Mouse (Mus musculus): ENCODE measurements around the gene Uchl3. TPM values are rescaled to one million over a fixed set of nuclear protein-coding genes. Genes with fewer than 3 reads are reported as not detected.

Gene Uchl3
- polyA plus RNA-seq, 1 experiment from 2014 or later: 143 TPM

DNA sequence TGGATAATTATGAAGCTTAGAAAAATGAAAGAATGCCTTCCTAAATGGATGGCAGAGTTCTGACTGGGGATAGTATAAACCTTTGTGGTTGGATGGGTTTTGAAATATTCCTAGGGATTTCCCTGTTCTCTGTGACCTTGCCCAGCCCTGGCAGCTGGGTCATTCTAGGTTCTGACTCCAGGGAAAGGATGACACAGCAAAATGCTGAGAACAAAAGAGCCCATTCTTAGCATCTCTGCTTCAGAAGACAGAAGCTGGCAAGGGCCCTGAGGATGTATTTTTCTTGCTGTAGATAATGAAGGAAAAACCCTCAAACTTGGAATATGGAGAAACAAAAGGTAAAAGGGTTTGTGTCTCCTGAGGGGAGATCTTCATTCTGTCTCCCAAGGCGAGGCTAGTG, 40.6 kb upstream of the Uchl3 start:
- Histone ChIP-seq H3K27ac (ENCODE audit: low read depth, low read length) (no peak overlapping the region), H3K9me3 (ENCODE audit: control insufficient read depth) (no peaks in the 10 kb centered on the region), H3K9ac (ENCODE audit: low read depth, low read length) (no peak overlapping the region), H3K27me3 (replicated peaks; ENCODE audit: control insufficient read depth, insufficient read depth, low read length) (no peaks in the 10 kb centered on the region), H3K4me3 (ENCODE audit: low read depth, low read length) (no peak overlapping the region), H3K4me1 (replicated peaks; ENCODE audit: control insufficient read depth, insufficient read depth, low read length) (no peaks in the 10 kb centered on the region), H3K4me2 (replicated peaks; ENCODE audit: low read depth) (no peak overlapping the region), H3K36me3 (ENCODE audit: control insufficient read depth, insufficient read depth) (no peaks in the 10 kb centered on the region)
- no peak for ATAC-seq
- 81% methylated on average over 1 of the region's 1 CpGs for WGBS
- no peak for TF ChIP-seq CTCF (IDR thresholded peaks at IDR 0.05; ENCODE audit: low read depth)

GRCm38 (mm10) chr14:101616178-101616577, 37.6 kb upstream of the Uchl3 start:
- no peaks in the 10 kb centered on the region for H3K4me1 ChIP-seq (replicated peaks; ENCODE audit: control insufficient read depth, insufficient read depth, low read length)
- ATAC-seq: no peak
- H3K9ac ChIP-seq (ENCODE audit: low read depth, low read length): no peak overlapping the region
- H3K9me3 ChIP-seq (ENCODE audit: control insufficient read depth): no peaks in the 10 kb centered on the region
- no peaks in the 10 kb centered on the region for H3K27me3 ChIP-seq (replicated peaks; ENCODE audit: control insufficient read depth, insufficient read depth, low read length)
- no peak overlapping the region for H3K27ac ChIP-seq (ENCODE audit: low read depth, low read length)
- no peak for TF ChIP-seq CTCF (IDR thresholded peaks at IDR 0.05; ENCODE audit: low read depth)
- H3K4me2 ChIP-seq (replicated peaks; ENCODE audit: low read depth): no peak overlapping the region
- no peaks in the 10 kb centered on the region for H3K36me3 ChIP-seq (ENCODE audit: control insufficient read depth, insufficient read depth)
- no peak overlapping the region for H3K4me3 ChIP-seq (ENCODE audit: low read depth, low read length)
- 66% methylated on average over 9 of the region's 9 CpGs for WGBS

DNA sequence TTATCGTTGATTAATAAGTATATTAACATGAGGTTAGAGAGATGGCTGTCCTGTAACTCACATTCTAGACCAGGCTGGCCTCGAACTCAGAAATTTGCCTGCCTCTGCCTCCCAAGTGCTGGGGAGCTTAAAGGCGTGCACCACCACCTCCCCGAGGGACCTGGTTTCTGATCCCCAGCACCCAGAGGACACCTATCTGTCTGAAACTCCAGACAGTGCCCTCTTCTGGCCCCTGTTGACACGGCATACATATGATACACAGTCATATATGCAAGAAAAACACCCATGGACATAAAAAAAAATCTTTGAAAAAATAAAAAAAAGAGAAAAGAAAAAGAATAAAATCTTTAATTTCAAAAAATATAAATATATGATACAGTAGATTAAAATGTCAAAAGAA, 36.1 kb upstream of the Uchl3 start:
- WGBS: 88% methylated on average over 5 of the region's 5 CpGs

DNA sequence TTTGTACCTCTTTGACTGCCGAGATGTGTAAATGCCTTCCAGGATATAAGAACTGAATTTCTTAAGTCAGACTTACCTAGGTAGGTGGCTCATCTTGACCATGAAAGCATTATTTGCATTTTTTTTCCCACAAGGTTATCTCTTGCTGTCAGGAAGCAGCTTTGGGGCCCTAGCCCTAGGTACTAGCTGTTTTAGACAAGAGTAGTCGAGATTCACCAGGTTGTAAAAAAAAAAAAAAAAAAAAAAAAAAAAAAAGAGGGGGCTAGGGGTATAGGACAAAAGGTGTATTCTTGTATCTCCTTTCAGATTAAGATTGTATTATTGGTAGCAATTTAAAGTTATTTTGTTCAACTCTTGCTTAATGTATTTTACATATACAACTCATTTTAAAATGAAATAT, 23.2 kb upstream of the Uchl3 start:
- no peak for TF ChIP-seq CTCF (IDR thresholded peaks at IDR 0.05; ENCODE audit: low read depth)
- H3K9ac ChIP-seq (ENCODE audit: low read depth, low read length): no peak overlapping the region
- no peaks in the 10 kb centered on the region for H3K9me3 ChIP-seq (ENCODE audit: control insufficient read depth)
- peaks cover 22% of the 10 kb centered on the region for H3K36me3 ChIP-seq (ENCODE audit: control insufficient read depth, insufficient read depth)
- H3K4me1 ChIP-seq (replicated peaks; ENCODE audit: control insufficient read depth, insufficient read depth, low read length): no peaks in the 10 kb centered on the region
- H3K4me2 ChIP-seq (replicated peaks; ENCODE audit: low read depth): no peak overlapping the region
- 82% methylated on average over 2 of the region's 2 CpGs for WGBS
- H3K27ac ChIP-seq (ENCODE audit: low read depth, low read length): no peak overlapping the region
- no peak for ATAC-seq
- no peaks in the 10 kb centered on the region for H3K27me3 ChIP-seq (replicated peaks; ENCODE audit: control insufficient read depth, insufficient read depth, low read length)
- no peak overlapping the region for H3K4me3 ChIP-seq (ENCODE audit: low read depth, low read length)

More for the DNA sequence above, 36.1 kb upstream of the Uchl3 start:
- Histone ChIP-seq H3K27me3 (replicated peaks; ENCODE audit: control insufficient read depth, insufficient read depth, low read length) (no peaks in the 10 kb centered on the region), H3K4me2 (replicated peaks; ENCODE audit: low read depth) (no peak overlapping the region), H3K9ac (ENCODE audit: low read depth, low read length) (no peak overlapping the region), H3K9me3 (ENCODE audit: control insufficient read depth) (no peaks in the 10 kb centered on the region), H3K27ac (ENCODE audit: low read depth, low read length) (no peak overlapping the region), H3K4me3 (ENCODE audit: low read depth, low read length) (no peak overlapping the region), H3K36me3 (ENCODE audit: control insufficient read depth, insufficient read depth) (no peaks in the 10 kb centered on the region), H3K4me1 (replicated peaks; ENCODE audit: control insufficient read depth, insufficient read depth, low read length) (no peaks in the 10 kb centered on the region)
- TF ChIP-seq CTCF (IDR thresholded peaks at IDR 0.05; ENCODE audit: low read depth): peak; percentile 25; the same call in 1 of the 2 replicates
- ATAC-seq: no peak

GRCm38 (mm10) chr14:101635765-101636164, 18.0 kb upstream of the Uchl3 start:
- Histone ChIP-seq H3K4me3 (ENCODE audit: low read depth, low read length) (no peak overlapping the region), H3K4me1 (replicated peaks; ENCODE audit: control insufficient read depth, insufficient read depth, low read length) (no peaks in the 10 kb centered on the region; the same call in 1 of the 2 replicates), H3K27ac (ENCODE audit: low read depth, low read length) (no peak overlapping the region), H3K36me3 (ENCODE audit: control insufficient read depth, insufficient read depth) (peaks cover 24% of the 10 kb centered on the region), H3K9ac (ENCODE audit: low read depth, low read length) (no peak overlapping the region), H3K9me3 (ENCODE audit: control insufficient read depth) (no peaks in the 10 kb centered on the region), H3K27me3 (replicated peaks; ENCODE audit: control insufficient read depth, insufficient read depth, low read length) (no peaks in the 10 kb centered on the region), H3K4me2 (replicated peaks; ENCODE audit: low read depth) (no peak overlapping the region)
- TF ChIP-seq CTCF (IDR thresholded peaks at IDR 0.05; ENCODE audit: low read depth): peak; percentile 53
- ATAC-seq: no peak
- WGBS: 100% methylated on average over 1 of the region's 1 CpGs

DNA sequence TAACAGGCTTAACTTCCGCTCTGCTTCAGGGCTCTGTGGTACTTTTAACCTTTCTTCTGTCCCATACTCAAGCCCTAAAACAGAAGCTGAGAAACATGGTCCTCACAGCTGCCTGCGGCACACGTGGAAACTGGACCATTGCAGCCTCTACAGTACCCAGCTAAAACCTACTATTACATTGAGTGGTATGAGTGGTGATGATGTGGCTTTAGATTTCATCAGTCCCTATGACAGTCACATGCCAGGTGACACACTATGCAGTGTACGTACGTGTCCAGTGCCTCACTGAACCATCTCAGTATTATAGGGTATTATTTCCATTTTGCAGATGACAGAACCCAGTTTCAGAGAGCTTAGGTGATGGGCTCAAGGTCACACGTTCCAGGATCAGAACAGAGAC, 16.4 kb upstream of the Uchl3 start:
- Histone ChIP-seq H3K36me3 (ENCODE audit: control insufficient read depth, insufficient read depth) (peaks cover 22% of the 10 kb centered on the region), H3K4me2 (replicated peaks; ENCODE audit: low read depth) (no peak overlapping the region), H3K9ac (ENCODE audit: low read depth, low read length) (no peak overlapping the region), H3K27me3 (replicated peaks; ENCODE audit: control insufficient read depth, insufficient read depth, low read length) (no peaks in the 10 kb centered on the region), H3K27ac (ENCODE audit: low read depth, low read length) (no peak overlapping the region), H3K4me1 (replicated peaks; ENCODE audit: control insufficient read depth, insufficient read depth, low read length) (no peaks in the 10 kb centered on the region; the same call in 1 of the 2 replicates), H3K9me3 (ENCODE audit: control insufficient read depth) (no peaks in the 10 kb centered on the region), H3K4me3 (ENCODE audit: low read depth, low read length) (no peak overlapping the region)
- no peak for TF ChIP-seq CTCF (IDR thresholded peaks at IDR 0.05; ENCODE audit: low read depth)
- 82% methylated on average over 6 of the region's 6 CpGs for WGBS
- no peak for ATAC-seq

All from intestine, postnatal 0 days (tissue).